10 mouse cellular contexts compared by ENCODE assay signal in the genomic region with DNA sequence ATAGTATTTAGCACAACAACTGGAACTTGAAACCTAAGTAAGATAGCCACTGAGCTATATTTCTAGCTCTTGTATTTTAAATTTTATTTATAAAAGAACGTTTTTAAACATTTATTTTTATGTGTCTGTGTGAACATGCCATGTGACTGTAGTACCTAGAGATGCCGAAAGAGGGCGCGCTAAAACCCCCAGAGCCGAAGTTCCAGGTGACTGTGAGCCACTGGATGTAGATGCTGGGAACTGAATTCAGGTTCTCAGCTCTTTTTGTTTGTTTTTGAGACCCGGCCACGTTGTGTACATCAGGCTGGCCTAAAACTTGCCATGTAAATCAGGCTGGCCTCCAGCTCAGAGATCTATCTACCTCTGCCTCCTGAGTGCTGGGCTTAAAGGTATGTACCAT. TPM values are rescaled to one million over a fixed set of nuclear protein-coding genes. Genes with fewer than 3 reads are reported as not detected.
DNase-seq lines count a peak whose midpoint lies in the region; ATAC-seq and TF ChIP-seq lines count a peak whose summit lies in the region.
"Had no signal": no experiment of that assay in that cellular context is flagged by ENCODE, and none has a peak within 500 bp of the region (broad histone marks: within the 10 kb centered on the region; RNA-seq: fewer than 3 reads in every experiment).

No protein-coding gene starts in this region.

- H3K36me3 ChIP-seq in forebrain, embryonic 14.5 days (ENCODE audit: control insufficient read depth, insufficient read depth, low read length) = no peaks in the 10 kb centered on the region
- H3K36me3 ChIP-seq in forebrain, embryonic 15.5 days = no peaks in the 10 kb centered on the region
- H3K36me3 ChIP-seq in liver, embryonic 14.5 days (replicated peaks; ENCODE audit: control insufficient read depth, insufficient read depth, low read depth) = no peaks in the 10 kb centered on the region
- no peaks in the 10 kb centered on the region for H3K36me3 ChIP-seq in intestine, embryonic 16.5 days (ENCODE audit: control insufficient read depth, insufficient read depth, low read length)
- H3K36me3 ChIP-seq: midbrain, embryonic 12.5 days had no signal

- H3K4me2 ChIP-seq in forebrain, embryonic 14.5 days (ENCODE audit: low read length) = no peak overlapping the region
- no peak overlapping the region for H3K4me2 ChIP-seq in forebrain, embryonic 15.5 days (replicated peaks)
- H3K4me2 ChIP-seq in liver, embryonic 14.5 days (ENCODE audit: low read depth) = no peak overlapping the region
- no peak overlapping the region for H3K4me2 ChIP-seq in intestine, embryonic 16.5 days (ENCODE audit: low read depth, low read length)
- H3K4me2 ChIP-seq: midbrain, embryonic 12.5 days had no signal

- no peak overlapping the region for H3K9ac ChIP-seq in forebrain, embryonic 14.5 days (ENCODE audit: low read length)
- H3K9ac ChIP-seq in forebrain, embryonic 15.5 days (replicated peaks) = no peak overlapping the region
- H3K9ac ChIP-seq in liver, embryonic 14.5 days (replicated peaks) = no peak overlapping the region
- no peak overlapping the region for H3K9ac ChIP-seq in intestine, embryonic 16.5 days (ENCODE audit: low read depth, low read length)
- H3K9ac ChIP-seq: midbrain, embryonic 12.5 days had no signal

- TF ChIP-seq CTCF in liver, embryonic 14.5 days (IDR thresholded peaks at IDR 0.05; ENCODE audit: low read depth) = peak; percentile 86

- no peak overlapping the region for H3K27ac ChIP-seq in forebrain, embryonic 14.5 days (ENCODE audit: low read depth, low read length)
- H3K27ac ChIP-seq in forebrain, embryonic 15.5 days (replicated peaks) = no peak overlapping the region
- H3K27ac ChIP-seq in liver, embryonic 14.5 days = no peak overlapping the region
- H3K27ac ChIP-seq in intestine, embryonic 16.5 days (ENCODE audit: low read length) = no peak overlapping the region
- H3K27ac ChIP-seq: midbrain, embryonic 12.5 days had no signal

- peak; percentile 24 for DNase-seq in forebrain, embryonic 14.5 days (ENCODE audit: low spot score)
- DNase-seq in right cerebral cortex, postnatal 14 days = peak; percentile 26
- DNase-seq in right cerebral cortex, postnatal 4 days = no peak
- DNase-seq in liver, embryonic 14.5 days (ENCODE audit: low read depth in 3 of 3, low spot score in 3 of 3) = no peak
- peak; percentile 36 to 40 for DNase-seq in thymus, postnatal 36 days
- DNase-seq in layer of hippocampus, postnatal 36 days = no peak
- DNase-seq: kidney, postnatal 14 days had no signal

- H3K4me3 ChIP-seq in forebrain, embryonic 14.5 days (ENCODE audit: low read depth, low read length) = no peak overlapping the region
- H3K4me3 ChIP-seq in forebrain, embryonic 15.5 days = no peak overlapping the region
- no peak overlapping the region for H3K4me3 ChIP-seq in liver, embryonic 14.5 days (ENCODE audit: insufficient read depth in 1 of 2, low read depth in 2 of 2, low read length in 2 of 2)
- no peak overlapping the region for H3K4me3 ChIP-seq in intestine, embryonic 16.5 days (ENCODE audit: low read length)
- H3K4me3 ChIP-seq: midbrain, embryonic 12.5 days had no signal

- H3K27me3 ChIP-seq in forebrain, embryonic 14.5 days (replicated peaks; ENCODE audit: control insufficient read depth, insufficient read depth, low read length) = no peaks in the 10 kb centered on the region
- no peaks in the 10 kb centered on the region for H3K27me3 ChIP-seq in forebrain, embryonic 15.5 days
- no peaks in the 10 kb centered on the region for H3K27me3 ChIP-seq in liver, embryonic 14.5 days (ENCODE audit: control insufficient read depth, insufficient read depth, low read length)
- H3K27me3 ChIP-seq in intestine, embryonic 16.5 days (replicated peaks; ENCODE audit: control insufficient read depth, insufficient read depth, low read length) = no peaks in the 10 kb centered on the region

- H3K9me3 ChIP-seq in forebrain, embryonic 14.5 days (replicated peaks; ENCODE audit: control insufficient read depth, low read length) = no peaks in the 10 kb centered on the region
- H3K9me3 ChIP-seq in forebrain, embryonic 15.5 days = no peaks in the 10 kb centered on the region
- no peaks in the 10 kb centered on the region for H3K9me3 ChIP-seq in liver, embryonic 14.5 days (ENCODE audit: control insufficient read depth, low read length)
- no peaks in the 10 kb centered on the region for H3K9me3 ChIP-seq in intestine, embryonic 16.5 days (ENCODE audit: control insufficient read depth, low read length)
- H3K9me3 ChIP-seq: midbrain, embryonic 12.5 days had no signal

- ATAC-seq in forebrain, embryonic 14.5 days = no peak
- ATAC-seq in forebrain, embryonic 15.5 days (replicated peaks) = no peak
- ATAC-seq in liver, embryonic 14.5 days (ENCODE audit: insufficient read depth) = no peak
- ATAC-seq in intestine, embryonic 16.5 days = no peak

- 15% methylated on average over 7 of the region's 7 CpGs for WGBS in forebrain, embryonic 14.5 days
- 18% methylated on average over 7 of the region's 7 CpGs for WGBS in forebrain, embryonic 15.5 days
- 12% methylated on average over 7 of the region's 7 CpGs for WGBS in liver, embryonic 14.5 days (ENCODE audit: insufficient replicate concordance)
- WGBS in intestine, embryonic 16.5 days = 27% methylated on average over 7 of the region's 7 CpGs

- no peak for TF ChIP-seq EP300 in liver, embryonic 14.5 days (IDR thresholded peaks at IDR 0.05; ENCODE audit: low read depth)

- H3K4me1 ChIP-seq in forebrain, embryonic 14.5 days (ENCODE audit: control insufficient read depth, insufficient read depth, low read length) = peaks cover 4% of the 10 kb centered on the region; the same call in 1 of the 2 replicates
- H3K4me1 ChIP-seq in forebrain, embryonic 15.5 days = peaks cover 5% of the 10 kb centered on the region; the same call in 1 of the 2 replicates
- peaks cover 1 to 16% of the 10 kb centered on the region in 2 experiments; a peak in 3 of 4 replicates for H3K4me1 ChIP-seq in liver, embryonic 14.5 days (replicated peaks; ENCODE audit: control insufficient read depth in 2 of 2, insufficient read depth in 2 of 2, low read length in 1 of 2)
- peaks cover 4% of the 10 kb centered on the region; the same call in 1 of the 2 replicates for H3K4me1 ChIP-seq in intestine, embryonic 16.5 days (ENCODE audit: control insufficient read depth, insufficient read depth, low read length)

RNA-seq across cellular contexts. Expression of a gene that starts 3.0 kb away (rescaled TPM):
- polyA plus RNA-seq in forebrain, embryonic 14.5 days (2014; fragmentation: Nextera tagmentation; extraction: Ambion mirVana) = 0.63 and 0.83 TPM in 2 replicates
- 1.1 and 2.2 TPM in 2 replicates for polyA plus RNA-seq in forebrain, embryonic 15.5 days (2015; fragmentation: Nextera tagmentation; extraction: Ambion mirVana)
- polyA plus RNA-seq in liver, embryonic 14.5 days (2012; rRNA removed) = not detected in 2 replicates
- polyA plus RNA-seq in liver, embryonic 14.5 days (2014; fragmentation: Nextera tagmentation; extraction: Ambion mirVana) = not detected in 2 replicates
- 0.57 TPM in 1 of 2 replicates, not detected in the other for polyA plus RNA-seq in intestine, embryonic 16.5 days (2015; fragmentation: Nextera tagmentation; extraction: Ambion mirVana)
- total RNA-seq in layer of hippocampus, postnatal 36 days (2021) = not detected
- polyA plus RNA-seq: midbrain, embryonic 12.5 days had no signal

RNA-seq across cellular contexts. Expression of a gene that starts 24.4 kb away (rescaled TPM):
- 8.1 and 10.6 TPM in 2 replicates for polyA plus RNA-seq in forebrain, embryonic 14.5 days (2014; fragmentation: Nextera tagmentation; extraction: Ambion mirVana)
- polyA plus RNA-seq in forebrain, embryonic 15.5 days (2015; fragmentation: Nextera tagmentation; extraction: Ambion mirVana) = 16.0 and 16.9 TPM in 2 replicates
- polyA plus RNA-seq in liver, embryonic 14.5 days (2012; rRNA removed) = 17.7 and 19.0 TPM in 2 replicates
- 18.0 and 18.1 TPM in 2 replicates for polyA plus RNA-seq in liver, embryonic 14.5 days (2014; fragmentation: Nextera tagmentation; extraction: Ambion mirVana)
- 10.4 and 10.9 TPM in 2 replicates for polyA plus RNA-seq in intestine, embryonic 16.5 days (2015; fragmentation: Nextera tagmentation; extraction: Ambion mirVana)
- total RNA-seq in layer of hippocampus, postnatal 36 days (2021) = 10 to 100 TPM; 16.3 to 19.9 TPM

RNA-seq across cellular contexts. Expression of a gene that starts 29.0 kb away (rescaled TPM):
- 13.3 and 13.8 TPM in 2 replicates for polyA plus RNA-seq in forebrain, embryonic 14.5 days (2014; fragmentation: Nextera tagmentation; extraction: Ambion mirVana)
- polyA plus RNA-seq in forebrain, embryonic 15.5 days (2015; fragmentation: Nextera tagmentation; extraction: Ambion mirVana) = 14.0 and 14.9 TPM in 2 replicates
- polyA plus RNA-seq in liver, embryonic 14.5 days (2012; rRNA removed) = 7.4 and 9.2 TPM in 2 replicates
- 6.3 and 8.1 TPM in 2 replicates for polyA plus RNA-seq in liver, embryonic 14.5 days (2014; fragmentation: Nextera tagmentation; extraction: Ambion mirVana)
- polyA plus RNA-seq in intestine, embryonic 16.5 days (2015; fragmentation: Nextera tagmentation; extraction: Ambion mirVana) = 20.1 and 21.9 TPM in 2 replicates
- total RNA-seq in layer of hippocampus, postnatal 36 days (2021) = 10 to 100 TPM; 11.7 TPM

RNA-seq across cellular contexts. Expression of a gene that starts 54.2 kb away (rescaled TPM):
- polyA plus RNA-seq in forebrain, embryonic 14.5 days (2014; fragmentation: Nextera tagmentation; extraction: Ambion mirVana) = 73.8 and 94.1 TPM in 2 replicates
- polyA plus RNA-seq in forebrain, embryonic 15.5 days (2015; fragmentation: Nextera tagmentation; extraction: Ambion mirVana) = 138 and 141 TPM in 2 replicates
- 8.1 and 10.0 TPM in 2 replicates for polyA plus RNA-seq in liver, embryonic 14.5 days (2012; rRNA removed)
- 11.7 and 12.3 TPM in 2 replicates for polyA plus RNA-seq in liver, embryonic 14.5 days (2014; fragmentation: Nextera tagmentation; extraction: Ambion mirVana)
- 21.6 and 22.4 TPM in 2 replicates for polyA plus RNA-seq in intestine, embryonic 16.5 days (2015; fragmentation: Nextera tagmentation; extraction: Ambion mirVana)
- 10 to 100 TPM; 35.3 to 43.9 TPM for total RNA-seq in layer of hippocampus, postnatal 36 days (2021)

Comparison
In these comparisons a context has a peak if more than half of its experiments do, and no peak if none do; other contexts are left out.
1. DNase-seq: peak in forebrain, embryonic 14.5 days (single experiment), right cerebral cortex, postnatal 14 days (single experiment) and thymus, postnatal 36 days (2 of 2); none in right cerebral cortex, postnatal 4 days (single experiment), liver, embryonic 14.5 days (0 of 3) and layer of hippocampus, postnatal 36 days (0 of 2).